Mouse (Mus musculus): ENCODE data around the gene Atp6v0a1. TPM values are rescaled to one million over a fixed set of nuclear protein-coding genes. Genes with fewer than 3 reads are reported as not detected.

The Atp6v0a1 gene
- polyA plus RNA-seq, 1 experiment from 2014 or later: 34.4 TPM

DNA sequence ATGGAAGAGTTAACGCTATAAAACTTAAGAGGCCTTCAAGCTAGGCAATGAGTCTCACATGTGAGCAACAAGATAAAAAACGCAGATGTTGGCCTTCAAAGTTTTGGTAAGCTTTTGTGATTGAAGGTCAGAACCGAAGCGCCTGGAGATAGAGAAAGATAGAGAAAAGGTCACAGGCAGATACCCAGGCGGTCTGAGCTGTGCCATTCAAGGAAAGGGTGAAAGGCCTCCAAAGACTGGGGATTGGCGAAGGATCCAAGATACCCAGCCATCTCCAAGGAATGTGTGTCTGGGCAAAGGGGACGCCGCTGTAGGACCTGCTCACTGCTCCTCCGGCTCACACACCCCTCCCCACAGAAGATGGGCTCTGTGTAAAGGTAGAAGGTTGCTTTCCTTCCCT lies 55.8 kb downstream of the Atp6v0a1 start:
- Histone ChIP-seq H3K4me3 (no peak overlapping the region), H3K36me3 (peaks cover 22% of the 10 kb centered on the region), H3K27ac (no peak overlapping the region), H3K9me3 (no peaks in the 10 kb centered on the region), H3K9ac (no peak overlapping the region), H3K27me3 (peaks cover 11% of the 10 kb centered on the region), H3K4me2 (replicated peaks) (no peak overlapping the region), H3K4me1 (peaks cover 37% of the 10 kb centered on the region)
- no peak for ATAC-seq (ENCODE audit: low FRiP score, low read depth)
- 94% methylated on average over 9 of the region's 9 CpGs for WGBS

DNA sequence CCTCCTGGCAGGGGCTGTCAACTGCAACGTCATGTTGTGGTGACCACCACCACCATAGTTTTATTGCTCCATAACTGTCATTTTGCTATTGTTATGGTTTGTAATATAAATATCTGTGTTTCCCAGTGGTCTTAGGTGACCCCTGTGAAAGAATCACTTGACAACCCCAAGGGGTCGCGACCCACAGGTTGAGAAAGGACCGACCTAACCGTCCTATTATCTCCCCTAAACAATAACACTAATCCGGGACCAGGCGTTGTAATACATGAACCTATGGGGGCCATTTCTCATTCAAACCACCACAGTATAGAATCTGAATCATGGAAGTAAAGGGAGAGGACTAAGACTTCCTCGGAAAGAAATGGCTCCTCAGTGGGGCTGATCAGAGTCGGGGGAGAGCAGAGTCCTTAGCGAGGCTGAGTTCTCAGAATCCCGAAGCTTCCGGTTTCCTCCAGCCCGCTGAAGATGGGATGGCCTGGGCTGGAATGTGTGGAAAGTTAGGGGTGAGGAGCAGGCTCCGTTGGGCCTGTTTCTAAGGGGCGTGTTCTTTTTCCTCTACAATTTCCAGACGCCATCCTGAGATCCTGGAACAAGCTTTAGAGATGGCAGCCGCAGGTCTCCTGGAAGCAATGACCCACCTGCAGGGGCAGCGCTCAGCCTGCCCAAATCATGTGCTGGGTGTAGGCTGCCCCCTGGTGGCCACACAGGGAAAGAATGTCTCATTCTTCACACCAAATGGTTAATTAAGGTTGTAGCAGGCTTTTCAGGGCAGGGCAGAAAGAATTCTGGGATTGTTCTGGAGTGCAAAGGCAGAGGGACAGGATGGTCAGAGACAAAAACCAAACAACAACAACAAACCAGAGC lies 57.5 kb downstream of the Atp6v0a1 start:
- H3K4me2 ChIP-seq (replicated peaks): peak overlapping the region; percentile 61
- no peak overlapping the region for H3K27ac ChIP-seq
- ATAC-seq (ENCODE audit: low FRiP score, low read depth): peak; percentile 14; the same call in 1 of the 2 replicates
- WGBS: 25% methylated on average over 18 of the region's 18 CpGs
- H3K4me3 ChIP-seq: peak overlapping the region; percentile 26
- H3K27me3 ChIP-seq: peaks cover 23% of the 10 kb centered on the region
- H3K9ac ChIP-seq: peak overlapping the region; percentile 46; the same call in 1 of the 2 replicates
- no peaks in the 10 kb centered on the region for H3K9me3 ChIP-seq
- peaks cover 40% of the 10 kb centered on the region for H3K4me1 ChIP-seq
- H3K36me3 ChIP-seq: peaks cover 14% of the 10 kb centered on the region

DNA sequence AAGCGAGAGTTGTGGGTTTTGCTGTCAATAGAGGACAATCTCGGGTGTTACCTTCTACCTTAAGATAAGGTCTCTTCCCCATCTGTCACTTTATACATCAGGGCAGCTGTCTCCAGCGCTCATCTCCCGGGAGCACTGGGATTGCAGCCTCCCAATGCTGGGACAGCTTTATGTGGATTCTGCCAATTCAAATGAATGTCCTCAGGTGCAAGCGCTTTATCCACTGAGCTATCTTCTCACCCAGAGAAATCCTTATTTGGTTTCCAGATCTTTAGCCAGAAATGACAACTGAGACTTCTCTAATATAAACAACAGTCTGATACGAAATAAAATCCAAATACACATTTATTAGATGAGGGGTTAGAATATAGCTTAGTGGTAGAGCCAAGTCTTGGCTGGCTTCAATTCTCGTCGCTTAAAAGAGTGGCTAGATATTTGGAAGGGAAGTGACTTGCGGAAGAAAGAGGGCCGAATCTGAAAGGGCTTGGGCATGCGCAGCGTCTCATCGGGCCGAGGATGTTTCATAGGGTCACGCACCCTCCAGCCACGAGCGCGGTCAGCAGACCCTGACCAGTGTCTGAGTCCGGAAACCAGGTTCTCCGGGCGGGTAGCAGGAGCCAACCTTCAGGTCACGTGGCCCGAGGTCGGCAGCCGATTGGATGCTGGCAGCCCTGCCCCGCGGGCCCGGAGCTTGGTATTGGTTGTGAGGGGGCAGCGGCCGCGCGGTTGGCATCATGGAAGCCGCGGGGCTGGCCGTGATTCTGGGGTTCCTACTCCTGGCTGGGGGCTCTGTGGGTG lies 60.3 kb downstream of the Atp6v0a1 start, which contains the start of gene Naglu:
Naglu (plus strand) TSS at position 622 of the 798 bp plus-strand sequence.
- Histone ChIP-seq H3K9me3 (no peaks in the 10 kb centered on the region), H3K4me3 (peak within 1 kb of the TSS; percentile 75), H3K4me2 (replicated peaks) (peak within 1 kb of the TSS; percentile 99), H3K36me3 (no peaks in the 10 kb centered on the region), H3K9ac (peak within 1 kb of the TSS; percentile 84), H3K27ac (no peak within 1 kb of the TSS), H3K4me1 (peaks cover 17% of the 10 kb centered on the region), H3K27me3 (peaks cover 37% of the 10 kb centered on the region)
- WGBS: 5% methylated on average over 35 of the region's 35 CpGs
- peak; percentile 70 for ATAC-seq (ENCODE audit: low FRiP score, low read depth)

DNA sequence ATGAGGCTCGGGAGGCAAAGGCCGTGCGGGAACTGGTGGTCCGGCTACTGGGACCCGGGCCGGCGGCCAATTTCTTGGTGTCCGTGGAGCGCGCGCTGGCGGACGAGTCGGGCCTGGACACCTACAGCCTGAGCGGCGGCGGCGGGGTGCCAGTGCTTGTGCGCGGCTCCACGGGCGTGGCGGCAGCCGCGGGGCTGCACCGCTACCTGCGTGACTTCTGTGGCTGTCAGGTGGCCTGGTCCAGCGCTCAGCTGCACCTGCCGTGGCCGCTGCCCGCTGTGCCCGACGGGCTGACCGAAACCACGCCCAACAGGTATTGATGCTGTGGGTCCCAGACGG lies 60.9 kb downstream of the Atp6v0a1 start:
- peak; percentile 42 for ATAC-seq (ENCODE audit: low FRiP score, low read depth)
- H3K9me3 ChIP-seq: no peaks in the 10 kb centered on the region
- H3K4me3 ChIP-seq: peak overlapping the region; percentile 75
- no peaks in the 10 kb centered on the region for H3K36me3 ChIP-seq
- peak overlapping the region; percentile 84 for H3K9ac ChIP-seq
- WGBS: under 1% methylated on average over 30 of the region's 36 CpGs
- peak overlapping the region; percentile 99 for H3K4me2 ChIP-seq (replicated peaks)
- H3K4me1 ChIP-seq: peaks cover 16% of the 10 kb centered on the region
- peaks cover 37% of the 10 kb centered on the region for H3K27me3 ChIP-seq
- no peak overlapping the region for H3K27ac ChIP-seq

DNA sequence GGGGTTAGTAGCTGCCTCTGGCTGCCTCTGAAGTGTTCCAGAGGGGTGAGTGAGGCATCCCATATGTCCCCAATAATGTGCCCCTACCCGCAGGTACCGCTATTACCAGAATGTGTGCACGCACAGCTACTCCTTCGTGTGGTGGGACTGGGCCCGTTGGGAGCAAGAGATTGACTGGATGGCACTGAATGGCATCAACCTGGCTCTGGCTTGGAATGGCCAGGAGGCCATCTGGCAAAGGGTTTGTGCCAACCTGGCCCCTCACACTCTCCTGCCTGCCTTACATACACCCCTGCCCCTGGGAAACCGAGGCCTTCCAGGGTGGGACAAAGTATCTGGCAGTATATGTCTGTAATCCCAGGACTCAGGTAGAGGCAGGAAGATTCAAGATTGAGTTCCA lies 61.7 kb downstream of the Atp6v0a1 start:
- peaks cover 16% of the 10 kb centered on the region for H3K4me1 ChIP-seq
- H3K4me3 ChIP-seq: peak overlapping the region; percentile 75; the same call in 1 of the 2 replicates
- no peak for ATAC-seq (ENCODE audit: low FRiP score, low read depth)
- 66% methylated on average over 6 of the region's 6 CpGs for WGBS
- peak overlapping the region; percentile 31; the same call in 1 of the 2 replicates for H3K9ac ChIP-seq
- H3K9me3 ChIP-seq: no peaks in the 10 kb centered on the region
- no peaks in the 10 kb centered on the region for H3K36me3 ChIP-seq
- peak overlapping the region; percentile 99 for H3K4me2 ChIP-seq (replicated peaks)
- peaks cover 39% of the 10 kb centered on the region for H3K27me3 ChIP-seq
- no peak overlapping the region for H3K27ac ChIP-seq

DNA sequence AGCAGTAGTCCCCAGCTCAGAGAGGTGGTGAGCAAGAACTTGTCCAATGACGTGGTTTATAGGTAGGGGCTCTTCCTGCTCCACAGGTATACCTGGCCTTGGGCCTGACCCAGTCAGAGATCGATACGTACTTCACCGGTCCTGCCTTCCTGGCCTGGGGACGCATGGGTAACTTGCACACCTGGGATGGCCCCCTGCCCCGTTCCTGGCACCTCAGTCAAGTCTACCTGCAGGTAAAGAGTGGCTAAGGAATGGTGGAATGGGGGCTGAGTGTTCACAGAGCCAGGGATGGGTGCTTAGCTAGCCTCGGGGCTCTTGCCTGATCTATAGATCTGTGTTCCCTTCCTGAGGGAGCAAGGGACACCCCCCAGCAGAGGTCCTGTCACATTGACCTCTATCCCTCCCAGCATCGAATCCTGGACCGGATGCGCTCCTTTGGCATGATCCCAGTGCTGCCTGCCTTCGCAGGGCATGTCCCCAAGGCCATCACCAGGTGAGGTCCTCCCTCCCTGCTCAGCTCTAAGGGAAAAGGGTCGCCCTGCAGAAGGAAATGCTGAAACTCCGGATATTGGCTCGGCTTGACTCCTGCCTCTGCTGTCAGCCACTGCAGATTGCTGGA lies 62.7 kb downstream of the Atp6v0a1 start:
- H3K9ac ChIP-seq: no peak overlapping the region
- ATAC-seq (ENCODE audit: low FRiP score, low read depth): no peak
- H3K36me3 ChIP-seq: peaks cover 4% of the 10 kb centered on the region; the same call in 1 of the 2 replicates
- H3K4me2 ChIP-seq (replicated peaks): no peak overlapping the region
- H3K9me3 ChIP-seq: no peaks in the 10 kb centered on the region
- H3K4me3 ChIP-seq: no peak overlapping the region
- WGBS: 70% methylated on average over 14 of the region's 14 CpGs
- H3K27me3 ChIP-seq: peaks cover 49% of the 10 kb centered on the region
- H3K4me1 ChIP-seq: peaks cover 8% of the 10 kb centered on the region
- H3K27ac ChIP-seq: no peak overlapping the region

DNA sequence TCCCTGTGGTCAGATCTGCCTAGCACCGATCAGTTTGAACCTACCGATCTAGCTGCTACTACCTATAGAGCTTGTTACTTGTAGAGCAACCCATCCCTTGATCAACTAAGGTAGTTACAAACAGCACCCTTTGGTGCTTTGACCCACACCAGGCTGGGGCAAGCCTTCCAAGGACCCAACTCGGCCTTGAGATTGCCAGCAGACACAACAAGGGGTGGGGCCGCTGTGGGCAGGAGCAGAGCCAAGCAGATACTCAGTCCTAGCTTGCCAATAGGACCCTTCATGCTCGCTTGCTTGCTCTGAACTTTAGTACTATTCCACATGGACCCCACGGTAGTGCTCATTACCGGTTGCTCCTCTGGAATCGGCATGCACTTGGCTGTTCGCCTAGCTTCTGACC lies 68.9 kb downstream of the Atp6v0a1 start, which contains the start of gene Hsd17b1:
Hsd17b1 (plus strand) TSS at position 291 of the 400 bp plus-strand sequence.
- peaks cover 67% of the 10 kb centered on the region for H3K27me3 ChIP-seq
- H3K9me3 ChIP-seq: no peaks in the 10 kb centered on the region
- no peak within 1 kb of the TSS for H3K4me2 ChIP-seq (replicated peaks)
- peaks cover 15% of the 10 kb centered on the region for H3K4me1 ChIP-seq
- no peak within 1 kb of the TSS for H3K27ac ChIP-seq
- peaks cover 7% of the 10 kb centered on the region; the same call in 1 of the 2 replicates for H3K36me3 ChIP-seq
- ATAC-seq (ENCODE audit: low FRiP score, low read depth): no peak
- WGBS: 68% methylated on average over 9 of the region's 9 CpGs
- no peak within 1 kb of the TSS for H3K4me3 ChIP-seq
- H3K9ac ChIP-seq: no peak within 1 kb of the TSS

DNA sequence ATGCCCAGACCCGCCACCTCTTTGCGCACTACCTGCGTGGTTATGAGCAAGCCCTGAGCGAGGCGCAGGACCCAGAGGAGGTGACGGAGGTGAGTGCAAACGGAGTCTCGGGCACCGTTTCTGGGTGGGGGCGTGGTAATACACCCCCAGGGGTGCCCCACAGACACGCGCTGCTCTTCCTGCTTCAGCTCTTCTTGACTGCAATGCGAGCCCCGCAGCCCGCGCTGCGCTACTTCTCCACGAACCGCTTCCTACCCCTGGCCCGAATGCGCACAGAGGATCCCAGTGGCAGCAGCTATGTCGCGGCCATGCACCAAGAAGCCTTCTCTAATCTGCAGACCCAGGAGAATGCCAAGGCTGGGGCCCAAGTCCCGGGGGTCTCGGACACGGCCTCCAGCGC lies 70.5 kb downstream of the Atp6v0a1 start:
- 2% methylated on average over 27 of the region's 27 CpGs for WGBS
- Histone ChIP-seq H3K27ac (no peak overlapping the region), H3K4me3 (peak overlapping the region; percentile 20), H3K36me3 (peaks cover 9% of the 10 kb centered on the region), H3K4me2 (replicated peaks) (peak overlapping the region; percentile 49), H3K27me3 (peaks cover 61% of the 10 kb centered on the region), H3K4me1 (peaks cover 25% of the 10 kb centered on the region), H3K9ac (no peak overlapping the region; the same call in 1 of the 2 replicates), H3K9me3 (no peaks in the 10 kb centered on the region)
- ATAC-seq (ENCODE audit: low FRiP score, low read depth): no peak

DNA sequence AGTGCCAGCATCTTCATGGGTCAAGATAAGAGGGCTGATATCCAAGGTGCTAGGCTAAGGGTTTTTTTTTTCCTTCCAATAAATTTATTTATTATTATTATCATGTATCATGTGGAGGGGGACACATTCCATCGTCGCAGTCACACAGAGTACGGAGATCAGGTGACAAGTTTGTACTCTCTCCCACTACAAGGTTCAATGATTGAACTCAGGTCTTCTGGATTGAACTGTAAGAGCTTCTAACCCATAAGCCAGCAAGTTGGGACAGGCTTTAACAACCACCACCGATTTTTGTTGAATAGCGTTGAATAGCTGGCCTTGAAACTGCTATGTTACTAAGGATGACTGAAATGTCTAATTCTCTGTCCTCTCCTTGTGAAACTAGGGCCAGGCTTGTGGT lies 71.2 kb downstream of the Atp6v0a1 start:
- H3K4me2 ChIP-seq (replicated peaks): no peak overlapping the region
- peaks cover 61% of the 10 kb centered on the region for H3K27me3 ChIP-seq
- no peak overlapping the region for H3K27ac ChIP-seq
- peaks cover 16% of the 10 kb centered on the region for H3K36me3 ChIP-seq
- H3K4me1 ChIP-seq: peaks cover 25% of the 10 kb centered on the region
- WGBS: 64% methylated on average over 5 of the region's 5 CpGs
- no peak overlapping the region for H3K9ac ChIP-seq
- H3K4me3 ChIP-seq: no peak overlapping the region
- no peaks in the 10 kb centered on the region for H3K9me3 ChIP-seq
- no peak for ATAC-seq (ENCODE audit: low FRiP score, low read depth)

DNA sequence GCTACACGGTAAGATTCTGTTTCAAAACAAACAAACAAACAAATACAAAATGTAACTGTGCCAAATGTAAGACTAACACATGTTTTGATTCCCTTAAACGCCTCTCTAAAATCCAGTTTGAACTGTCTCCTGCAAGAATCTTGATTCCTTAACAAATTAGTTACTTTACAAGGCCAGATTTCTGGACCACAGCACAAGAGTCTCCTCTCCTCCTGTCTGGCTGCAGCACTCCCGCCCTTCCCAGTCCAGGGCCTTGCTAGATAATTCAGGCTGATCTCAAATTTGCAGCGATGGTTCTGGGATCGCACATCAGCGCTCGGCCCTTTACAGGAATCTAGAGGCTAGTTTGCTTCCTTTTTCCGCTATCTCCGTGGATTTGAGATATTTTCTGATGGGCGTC lies 72.4 kb downstream of the Atp6v0a1 start:
- Histone ChIP-seq H3K27ac (0 out of 2 replicates have a peak overlapping the region, but pooled peaks have one; percentile 85), H3K9ac (peak overlapping the region; percentile 62), H3K4me2 (replicated peaks) (peak overlapping the region; percentile 91), H3K4me3 (peak overlapping the region; percentile 89), H3K36me3 (peaks cover 20% of the 10 kb centered on the region), H3K27me3 (peaks cover 52% of the 10 kb centered on the region), H3K4me1 (peaks cover 35% of the 10 kb centered on the region), H3K9me3 (no peaks in the 10 kb centered on the region)
- WGBS: 7% methylated on average over 10 of the region's 10 CpGs
- no peak for ATAC-seq (ENCODE audit: low FRiP score, low read depth)

DNA sequence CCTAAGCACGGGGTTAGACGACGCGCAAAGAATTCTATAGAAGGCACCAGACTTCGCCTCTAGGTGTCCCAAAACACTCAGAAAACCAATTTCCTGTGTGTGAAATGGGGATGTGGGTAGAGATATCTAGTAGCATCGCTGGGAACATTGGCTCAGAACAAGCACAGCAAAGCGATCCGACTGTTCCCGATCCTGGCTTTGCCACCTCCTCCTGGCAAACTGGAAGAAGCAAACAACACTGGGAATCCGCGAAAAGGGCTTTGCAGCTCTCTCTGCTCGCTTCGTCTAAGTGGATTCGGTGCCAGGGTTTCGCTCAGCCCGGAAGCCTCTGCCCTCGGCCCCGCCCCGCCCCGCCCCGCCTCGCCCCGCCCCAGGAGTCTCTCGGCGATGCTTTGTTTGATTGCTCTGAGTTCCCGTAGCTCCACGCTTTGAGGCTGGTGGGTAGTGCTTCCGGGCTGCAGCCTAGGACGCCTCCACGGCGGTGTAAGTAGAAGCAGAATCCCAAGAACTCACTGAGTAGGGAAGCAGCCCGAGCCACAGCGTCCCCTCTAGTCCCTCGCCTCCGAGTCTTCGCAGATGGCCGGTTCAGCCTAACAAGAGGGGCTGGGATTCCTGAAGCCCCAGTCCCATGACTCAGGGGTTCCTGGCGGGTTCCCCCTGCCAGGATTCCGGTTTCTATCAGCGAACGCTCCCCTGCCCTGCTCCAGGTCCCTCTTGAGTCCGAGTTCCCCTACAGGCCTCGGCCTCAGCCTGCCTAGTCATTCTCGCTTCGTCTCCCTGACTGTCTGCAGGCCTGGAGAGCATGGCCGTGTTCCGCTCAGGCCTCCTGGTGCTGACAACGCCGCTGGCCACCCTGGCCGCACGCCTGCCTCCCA lies 73.2 kb downstream of the Atp6v0a1 start, which contains the start of gene Coasy:
Coasy (plus strand) TSS at position 358 of the 875 bp plus-strand sequence.
- Histone ChIP-seq H3K9ac (peak within 1 kb of the TSS; percentile 85), H3K27ac (peak within 1 kb of the TSS; percentile 85), H3K4me1 (peaks cover 37% of the 10 kb centered on the region), H3K4me2 (replicated peaks) (peak within 1 kb of the TSS; percentile 91), H3K9me3 (no peaks in the 10 kb centered on the region), H3K4me3 (peak within 1 kb of the TSS; percentile 89), H3K27me3 (peaks cover 44% of the 10 kb centered on the region), H3K36me3 (peaks cover 15% of the 10 kb centered on the region)
- WGBS: under 1% methylated on average over 51 of the region's 51 CpGs
- peak; percentile 91 for ATAC-seq (ENCODE audit: low FRiP score, low read depth)

All from limb, embryonic 13.5 days (tissue).